Mouse (Mus musculus): ENCODE data around the gene Lrrc47.

Gene Lrrc47

DNA sequence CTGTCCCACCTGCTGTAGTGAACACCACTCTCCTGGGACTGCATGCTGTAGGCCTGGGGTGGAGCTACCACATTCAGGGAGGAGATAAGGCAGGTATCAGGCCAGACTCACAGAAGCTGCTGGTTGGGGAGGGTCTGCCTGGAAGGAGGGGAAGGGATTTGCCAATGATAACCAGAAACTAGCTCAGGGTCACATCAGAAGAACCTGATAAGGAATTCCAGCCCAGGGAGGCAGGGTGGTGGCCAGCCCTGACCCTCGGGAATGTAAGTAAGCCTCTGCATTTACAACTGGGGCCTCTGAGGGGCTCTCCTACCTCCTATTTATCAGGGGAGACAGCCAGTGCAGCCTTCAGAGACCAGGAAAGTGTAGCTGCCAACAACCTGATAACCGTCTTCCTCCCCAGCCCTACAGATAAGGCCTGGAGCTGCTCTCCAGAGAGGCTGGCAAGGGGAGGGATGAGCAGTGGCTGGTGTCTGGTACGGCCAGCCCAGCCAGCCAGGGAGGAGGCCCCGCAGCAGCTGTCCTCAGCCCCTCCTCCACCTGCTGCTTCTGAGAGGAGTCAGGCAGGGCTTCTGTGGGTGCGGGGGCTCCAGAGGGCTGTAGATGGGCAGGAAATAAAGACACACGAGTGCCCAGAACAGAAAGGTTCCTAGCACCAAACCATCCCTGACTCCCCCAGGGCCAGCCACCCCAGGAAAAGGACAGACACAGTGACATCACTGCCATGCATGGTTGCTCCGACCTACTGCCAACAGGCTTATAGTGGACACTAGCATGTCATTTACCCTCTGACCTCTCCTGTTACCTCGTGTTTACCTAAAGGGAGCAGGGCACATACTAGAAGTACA, 12.4 kb downstream of the Lrrc47 start:
- peak in 1 of 2 experiments; percentile 42 for DNase-seq (ENCODE audit: low spot score in 2 of 2)

DNA sequence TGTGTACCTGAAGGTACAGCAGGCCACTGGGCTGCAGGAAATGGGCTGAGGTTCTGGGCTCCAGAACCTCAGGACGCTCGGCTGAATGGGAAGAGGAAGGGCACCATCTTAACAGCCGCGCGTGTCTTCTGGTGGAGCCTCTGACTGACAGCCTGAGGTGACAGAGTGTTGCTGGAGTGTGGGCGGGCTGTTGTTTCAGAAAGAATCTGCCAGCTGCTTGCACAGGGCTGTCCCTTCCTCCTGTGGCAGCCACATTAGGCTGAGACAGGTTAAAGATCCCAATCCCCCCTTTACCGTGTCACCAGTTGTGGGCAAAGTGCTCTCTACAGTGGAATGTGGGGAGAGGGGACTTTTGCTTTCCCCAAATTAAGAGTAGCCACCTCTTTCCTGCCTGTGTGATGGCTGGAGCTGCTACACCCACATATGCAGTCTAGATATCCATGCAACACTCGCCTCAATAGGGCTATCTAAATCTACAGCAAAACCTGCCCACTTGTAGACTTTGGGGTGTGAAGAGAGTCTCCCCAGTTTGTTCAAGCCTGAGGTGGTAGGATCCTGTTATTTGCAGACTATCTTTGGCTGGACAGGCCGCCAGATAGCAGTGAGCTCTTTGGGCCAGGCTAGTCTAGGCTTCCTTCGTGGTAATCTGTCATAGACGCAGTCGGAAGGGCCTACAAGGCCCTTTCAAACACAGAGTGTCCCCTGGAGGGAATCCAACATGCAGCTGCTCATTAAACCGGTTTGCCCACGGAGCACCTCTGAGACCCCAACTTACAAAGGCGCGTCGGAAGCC, 13.4 kb downstream of the Lrrc47 start:
- peak; percentile 60 to 68 for DNase-seq (ENCODE audit: low spot score in 2 of 2)

DNA sequence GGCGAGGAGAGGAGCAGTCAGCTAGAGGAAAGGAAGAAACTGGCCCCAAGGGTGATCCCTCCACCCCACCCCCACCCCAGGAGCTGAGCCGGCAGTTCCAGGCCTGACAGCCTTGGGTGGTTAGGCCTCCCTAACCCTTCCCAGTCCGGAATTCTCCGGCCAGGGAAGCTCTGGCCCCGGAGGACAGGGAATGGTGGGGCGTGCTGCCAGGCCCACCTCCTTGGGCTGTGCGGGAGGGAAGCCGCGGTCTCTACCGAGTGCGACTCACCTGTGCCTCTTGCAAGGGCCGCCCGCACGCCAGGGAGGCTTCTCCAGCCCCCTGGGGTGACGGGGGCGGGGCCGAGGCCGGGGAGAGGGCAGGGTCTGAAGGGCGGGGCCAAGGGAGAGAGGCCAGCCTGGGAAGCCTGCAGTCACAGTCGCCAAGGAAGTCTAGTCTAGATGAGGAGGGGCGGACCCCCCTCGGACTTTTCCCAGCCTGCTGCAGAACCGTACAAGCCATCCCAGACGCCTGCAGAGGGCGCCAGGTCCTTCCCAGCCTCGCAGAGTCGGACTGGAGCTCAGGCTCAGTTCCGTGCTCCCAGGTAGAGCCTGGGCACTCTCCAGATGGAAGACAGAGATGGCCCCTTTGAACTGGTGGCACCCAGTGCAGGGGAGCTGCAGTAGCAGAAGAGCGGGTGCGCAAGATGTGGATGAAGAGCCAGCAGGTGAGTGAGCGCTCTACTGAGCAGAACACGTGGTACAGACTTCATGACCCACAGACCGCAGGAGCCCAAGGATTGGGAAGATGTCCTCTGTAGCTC, 14.3 kb downstream of the Lrrc47 start, which contains the start of gene Smim1:
Gene Smim1, minus strand, starts transcription at position 590 of the 800 bp plus-strand sequence.
- peak; percentile 68 to 70 for DNase-seq (ENCODE audit: low spot score in 2 of 2)

DNA sequence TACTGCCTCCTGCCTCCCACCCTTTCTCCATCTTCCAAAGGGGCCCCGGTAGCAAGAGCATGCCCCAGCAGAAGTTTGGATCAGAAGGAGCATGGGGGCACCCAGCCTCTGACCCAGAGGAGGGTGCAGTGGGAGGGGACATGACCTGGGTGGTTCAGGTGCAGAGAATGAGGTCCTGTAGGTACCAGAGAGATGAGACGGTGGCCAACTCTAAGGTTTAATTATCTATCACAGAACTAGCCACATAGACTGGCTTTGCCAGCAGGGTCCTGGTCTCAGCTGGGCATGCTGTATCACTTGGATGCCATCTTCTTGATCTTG, 14.9 kb downstream of the Lrrc47 start:
- no peak for DNase-seq (ENCODE audit: low spot score in 2 of 2)

DNA sequence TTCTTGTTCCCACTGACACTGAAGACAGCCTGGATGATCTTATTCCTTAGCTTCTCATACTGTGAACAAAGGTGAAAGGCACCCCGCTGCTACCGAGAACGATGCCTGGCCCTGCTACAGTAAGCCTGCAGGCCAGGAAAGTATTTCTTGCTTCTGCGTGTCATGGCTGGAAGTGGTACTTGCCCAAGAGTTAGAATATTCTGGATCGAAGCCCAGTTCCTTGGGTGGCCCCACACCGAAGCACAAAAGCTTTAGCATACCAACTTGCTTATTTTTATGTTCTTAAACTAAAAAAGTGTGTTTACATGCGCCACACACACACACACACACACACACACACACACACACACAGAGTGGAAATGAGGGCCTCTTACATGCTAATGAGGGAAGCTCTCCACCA, 16.5 kb downstream of the Lrrc47 start:
- DNase-seq (ENCODE audit: low spot score in 2 of 2), result no peak

DNA sequence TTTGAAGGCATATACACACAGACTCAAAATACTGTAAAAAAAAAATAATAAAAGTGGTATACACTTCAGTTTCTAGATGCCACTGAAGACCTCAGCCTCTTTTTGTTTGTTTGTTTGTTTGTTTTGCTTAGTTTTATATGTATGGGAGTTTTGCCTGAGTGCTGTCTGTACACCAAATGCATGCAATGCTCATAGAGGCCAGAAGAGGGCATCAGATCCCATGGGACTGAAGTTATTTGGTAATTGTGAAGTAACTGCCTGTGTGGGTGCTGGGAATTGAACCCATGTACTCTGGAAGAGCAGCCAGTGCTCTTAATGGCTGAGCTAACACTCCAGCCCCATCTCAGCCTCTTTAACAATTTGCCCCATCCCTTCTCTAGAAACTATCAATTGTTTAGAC, 17.1 kb downstream of the Lrrc47 start:
- DNase-seq (ENCODE audit: low spot score in 2 of 2), result no peak

DNA sequence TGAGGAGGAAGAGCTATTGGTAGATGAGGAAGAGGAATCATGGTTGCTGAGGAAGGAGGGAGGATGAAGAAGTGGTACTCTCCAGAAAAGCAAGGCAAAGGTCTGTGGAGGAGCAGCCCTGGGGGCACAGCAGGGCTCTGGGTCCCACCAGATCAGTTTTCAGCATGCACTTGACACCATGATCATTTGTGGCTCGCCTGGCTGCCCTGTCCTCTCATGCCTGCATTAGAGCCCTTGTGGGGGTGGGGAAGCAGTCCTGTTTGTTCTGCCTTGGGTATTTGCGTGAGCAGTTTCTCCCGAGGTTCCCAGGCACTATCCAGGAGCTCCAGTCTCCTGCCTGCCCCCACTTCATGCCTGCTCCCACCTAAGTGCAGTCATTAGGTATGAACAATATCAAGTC, 25.6 kb downstream of the Lrrc47 start:
- no peak for DNase-seq (ENCODE audit: low spot score in 2 of 2)

DNA sequence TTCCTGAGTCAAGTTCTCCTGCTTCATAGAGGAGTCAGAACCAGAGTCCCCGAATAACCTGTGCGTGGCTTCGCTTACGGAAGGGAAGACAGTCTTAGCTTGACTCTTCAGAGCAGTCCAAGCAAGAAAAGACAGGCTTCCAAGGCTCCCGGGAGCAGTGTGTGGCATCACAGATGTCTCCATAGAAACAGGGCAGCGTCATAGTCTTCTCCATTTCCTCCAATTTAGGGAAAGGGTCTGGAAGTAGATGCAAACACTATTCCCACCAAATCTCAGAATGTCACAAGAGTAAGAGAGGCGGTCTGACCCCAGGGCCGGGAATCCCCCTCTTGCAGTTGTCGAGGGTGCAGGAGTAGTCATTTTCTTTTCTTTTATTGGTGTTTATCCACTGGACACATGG, 31.0 kb downstream of the Lrrc47 start, which contains the start of gene Ccdc27:
Gene Ccdc27, minus strand, starts transcription at position 101 of the 400 bp plus-strand sequence.
- no peak for DNase-seq (ENCODE audit: low spot score in 2 of 2)

DNA sequence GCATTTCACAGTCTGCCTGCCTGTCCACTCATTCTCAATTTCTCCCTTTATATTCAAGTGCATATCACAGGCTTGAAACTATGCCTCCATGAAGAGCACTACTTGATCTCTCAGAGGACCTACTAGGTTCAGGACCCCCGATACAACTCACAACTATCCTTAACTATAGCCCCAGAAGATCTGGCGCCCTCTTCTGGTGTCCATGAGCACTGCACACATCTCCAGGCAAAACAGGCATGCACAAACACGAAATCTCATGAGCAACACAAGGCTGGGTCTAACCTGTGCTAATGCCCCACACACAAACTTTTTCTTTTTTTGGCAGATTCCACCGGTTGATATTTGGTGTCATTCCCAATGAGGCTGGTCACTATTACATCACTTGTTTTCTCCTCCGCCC, 34.3 kb downstream of the Lrrc47 start:
- no peak for DNase-seq (ENCODE audit: low spot score in 2 of 2)

DNA sequence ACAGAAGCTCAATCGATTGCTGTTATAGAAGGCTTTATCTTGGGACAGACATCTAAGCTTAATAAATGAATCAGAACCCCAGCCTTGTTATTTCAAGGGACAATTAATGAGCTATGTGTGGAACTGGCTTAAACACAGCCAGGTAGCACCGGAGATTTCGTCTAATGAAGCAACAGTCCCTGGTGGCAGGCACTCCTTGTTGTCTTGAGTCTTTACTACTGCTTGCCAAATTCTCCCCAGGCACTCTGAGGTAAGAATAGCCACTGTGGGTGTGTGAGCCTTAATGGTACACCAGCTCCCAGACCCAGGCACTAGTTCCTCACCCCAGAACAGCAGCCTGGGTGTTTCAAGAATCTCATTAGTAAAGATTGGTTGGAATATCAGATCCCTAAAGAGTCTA, 39.9 kb downstream of the Lrrc47 start:
- peak; percentile 20 to 27 for DNase-seq (ENCODE audit: low spot score in 2 of 2)

DNA sequence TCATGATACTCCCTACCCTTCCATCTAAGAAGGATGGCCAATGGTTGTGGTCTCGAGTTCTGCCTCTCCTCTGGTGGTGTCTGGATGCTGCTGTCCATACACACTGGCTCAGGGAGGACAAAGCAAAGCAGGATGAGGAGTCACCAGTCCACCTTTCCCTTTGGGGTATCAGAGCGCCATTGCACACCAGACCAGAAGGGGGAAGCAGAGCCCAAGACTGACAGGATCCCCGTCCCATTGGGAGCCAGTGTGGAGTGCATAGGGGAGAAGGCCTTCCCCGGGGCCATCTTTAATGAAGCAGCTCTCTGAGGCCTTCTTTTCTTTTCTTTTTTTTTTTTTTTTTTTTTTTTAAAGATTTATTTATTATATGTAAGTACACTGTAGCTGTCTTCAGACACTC, 41.5 kb downstream of the Lrrc47 start:
- DNase-seq (ENCODE audit: low spot score in 2 of 2), result no peak

DNA sequence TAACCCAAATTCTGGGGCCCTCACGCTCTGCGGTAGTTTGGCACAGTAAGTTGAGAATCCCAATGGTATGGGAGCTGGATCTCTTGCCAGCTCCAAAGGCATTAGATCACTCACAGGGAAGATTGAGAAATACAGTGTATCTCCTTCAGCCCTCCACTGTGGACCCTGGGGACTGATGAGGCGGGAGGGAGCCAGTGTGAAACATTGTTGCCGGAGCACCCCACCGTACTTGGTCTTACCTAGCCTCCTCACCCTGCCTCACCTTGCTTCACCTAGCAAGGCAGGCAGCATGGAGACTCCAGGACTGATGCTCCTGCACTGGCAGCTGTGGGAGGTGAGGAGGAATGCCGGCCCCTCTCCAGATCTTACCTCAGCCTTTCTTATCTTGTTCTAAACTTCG, 44.0 kb downstream of the Lrrc47 start:
- no peak for DNase-seq (ENCODE audit: low spot score in 2 of 2)

DNA sequence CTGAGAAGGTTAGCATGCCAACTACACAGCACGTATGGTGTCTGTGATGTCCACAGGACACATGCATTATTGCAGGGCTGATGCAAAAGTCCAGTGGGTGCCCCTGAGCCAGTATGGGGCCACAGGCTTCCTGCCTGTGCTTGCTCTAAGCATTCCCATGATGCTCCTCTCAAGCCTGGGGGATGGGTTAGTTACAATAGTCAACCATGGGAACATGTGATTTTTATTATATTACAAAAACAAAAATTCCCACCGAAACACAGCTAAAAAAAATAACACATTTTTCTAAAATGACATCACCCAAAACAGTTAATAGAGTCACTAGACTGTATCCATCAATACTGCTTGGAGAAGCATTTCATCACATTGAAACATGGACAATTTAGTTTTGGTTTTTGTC, 44.5 kb downstream of the Lrrc47 start:
- no peak for DNase-seq (ENCODE audit: low spot score in 2 of 2)

DNA sequence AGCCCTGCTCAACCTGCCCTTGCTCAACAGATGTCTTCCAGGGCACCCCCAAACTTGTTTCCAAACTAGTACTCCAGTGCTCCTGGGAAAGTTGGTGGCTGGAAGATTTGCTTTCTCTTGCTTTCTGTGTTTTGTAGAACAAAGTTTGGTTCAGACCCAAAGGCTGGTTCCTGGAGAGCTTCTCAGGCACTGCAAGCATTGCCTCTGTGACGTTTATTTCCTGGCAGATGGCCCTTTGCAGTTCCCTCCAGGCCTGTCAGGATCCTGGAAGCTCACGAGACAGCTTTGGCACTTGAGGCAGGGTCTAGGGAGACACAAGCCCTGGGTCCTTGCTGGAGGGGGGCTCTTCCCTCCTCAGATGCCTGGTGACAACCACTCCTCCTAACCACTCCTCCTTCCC, 45.1 kb downstream of the Lrrc47 start:
- DNase-seq (ENCODE audit: low spot score in 2 of 2), result no peak

DNA sequence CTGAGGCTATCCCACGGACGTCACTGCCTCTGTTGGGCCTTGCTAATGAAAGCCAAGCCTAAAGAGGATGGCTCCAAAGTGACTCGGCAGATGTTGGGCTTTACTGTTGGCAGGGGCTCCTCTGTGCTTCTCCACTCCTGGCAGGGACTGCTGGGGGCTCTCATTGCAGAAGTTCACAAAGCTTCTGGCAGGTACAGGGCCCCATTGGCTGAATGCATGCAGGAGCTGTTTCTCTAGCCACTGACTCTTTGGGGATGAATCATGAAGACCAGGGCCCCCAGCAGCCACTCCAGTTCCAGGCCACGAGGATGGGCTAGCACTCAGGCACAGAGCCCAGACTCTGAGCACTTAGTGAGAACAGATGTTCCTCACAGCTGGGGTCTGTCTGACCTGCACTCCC, 46.2 kb downstream of the Lrrc47 start:
- DNase-seq (ENCODE audit: low spot score in 2 of 2), result no peak

DNA sequence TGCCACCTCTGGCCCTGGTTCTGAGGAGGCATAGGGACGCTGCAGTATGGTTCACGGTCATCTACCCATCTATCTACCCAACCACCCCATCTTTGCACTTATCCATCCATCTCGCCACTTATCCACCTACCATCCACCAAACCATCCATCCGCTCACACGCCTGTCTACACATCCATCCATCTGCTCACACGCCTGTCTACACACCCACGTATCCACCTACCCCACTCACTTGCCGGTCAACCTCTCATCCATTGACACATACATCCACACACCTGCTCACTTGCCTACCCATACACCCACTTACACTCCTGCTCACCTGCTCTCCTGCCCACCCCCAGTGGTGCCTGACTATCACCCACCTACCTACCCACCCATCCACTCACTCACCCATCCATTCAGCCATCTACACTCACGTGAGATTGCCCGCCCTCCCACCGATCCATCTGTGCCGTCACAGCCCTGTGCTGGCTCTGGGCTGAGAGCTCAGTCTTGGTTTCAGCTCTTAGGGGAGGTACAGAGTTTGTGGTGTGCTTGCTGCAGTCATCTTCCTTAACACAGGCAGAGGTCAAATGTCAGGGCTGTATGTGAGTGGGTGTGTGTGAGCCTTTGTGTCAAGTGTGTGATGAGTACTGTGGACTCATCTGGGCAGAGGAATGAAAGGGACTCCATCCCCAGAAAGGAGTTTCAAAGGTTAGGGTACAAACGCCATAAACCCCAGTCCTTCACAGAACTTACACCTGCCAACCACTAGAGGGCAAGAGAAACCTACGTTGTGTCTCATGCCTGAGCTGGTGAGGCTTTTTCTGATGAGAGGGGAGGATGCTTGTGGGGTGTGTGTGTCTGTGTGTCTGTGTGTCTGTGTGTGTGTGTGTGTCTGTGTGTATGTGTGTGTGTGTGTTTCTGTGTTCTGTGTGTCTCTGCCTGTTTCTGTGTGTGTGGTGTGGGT, 53.6 kb downstream of the Lrrc47 start:
- DNase-seq (ENCODE audit: low spot score in 2 of 2), result peak; percentile 34 to 40

DNA sequence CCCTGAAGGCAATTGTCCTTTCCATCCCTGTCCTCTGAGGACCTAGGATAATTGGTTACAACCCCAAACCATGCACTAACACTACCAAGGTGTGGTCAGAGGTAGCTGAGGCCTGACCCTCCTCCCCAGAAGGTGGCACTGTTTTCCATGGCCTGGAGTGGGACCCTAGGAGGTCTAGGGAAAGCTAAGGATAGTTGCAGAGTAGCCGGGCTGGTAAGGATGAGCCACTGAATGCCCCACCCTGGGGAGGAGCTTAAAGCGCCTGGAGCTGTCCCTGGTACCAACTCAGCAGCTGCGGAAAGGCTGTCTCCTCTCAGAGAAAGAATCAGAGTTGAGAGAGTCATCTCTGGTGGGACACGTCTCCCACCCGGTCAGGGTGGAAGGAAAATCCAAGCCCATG, 59.4 kb downstream of the Lrrc47 start:
- DNase-seq (ENCODE audit: low spot score in 2 of 2), result no peak

Data from right cerebral cortex, adult 2 months (tissue).